Mouse (Mus musculus): ENCODE measurements around the gene Gfi1.

The Gfi1 gene

GRCm38 (mm10) chr5:107678392-107678791, 47.4 kb downstream of the Gfi1 start:
- DNase-seq (ENCODE audit: extremely low read depth, low read depth, low spot score): no peak

Data from fat pad, adult 2 months (tissue).